Mouse (Mus musculus): Measurements from ENCODE around the gene Rnf217.

The Rnf217 gene

GRCm38 (mm10) chr10:31467043-31467898, 141.7 kb downstream of the Rnf217 start:
- no peak for DNase-seq

DNA sequence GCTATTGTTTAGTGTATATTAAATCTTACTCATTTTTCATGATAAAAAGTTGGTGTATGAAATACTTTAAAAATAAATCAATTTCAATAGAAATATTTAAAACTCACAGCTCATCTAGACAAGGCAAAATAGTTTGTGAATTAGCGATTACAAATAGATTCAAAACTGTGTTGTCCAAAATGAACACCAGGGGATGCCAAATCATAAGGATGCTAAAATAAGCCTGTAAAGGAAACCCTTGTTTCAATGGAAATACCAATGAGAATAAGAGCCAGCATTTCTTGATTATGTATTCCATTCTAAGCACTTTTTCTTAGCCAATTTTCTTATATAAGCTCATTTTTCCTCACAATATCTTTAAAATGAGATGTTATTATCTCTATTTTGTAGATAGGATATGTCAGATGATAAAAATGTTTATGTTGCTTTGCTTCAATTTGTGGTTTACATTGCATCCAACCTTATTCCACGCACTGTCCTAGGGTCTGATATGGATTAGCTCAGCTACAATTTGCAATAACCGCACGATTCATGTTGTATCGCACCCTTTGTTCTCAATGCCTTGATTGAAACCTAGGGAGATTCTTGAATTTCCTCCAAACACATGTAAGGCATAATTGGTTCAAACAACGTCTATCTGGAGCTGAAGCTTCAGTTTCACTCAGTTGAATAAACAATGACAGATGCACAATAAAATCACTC, 143.0 kb downstream of the Rnf217 start:
- DNase-seq, result peak; percentile 45

DNA sequence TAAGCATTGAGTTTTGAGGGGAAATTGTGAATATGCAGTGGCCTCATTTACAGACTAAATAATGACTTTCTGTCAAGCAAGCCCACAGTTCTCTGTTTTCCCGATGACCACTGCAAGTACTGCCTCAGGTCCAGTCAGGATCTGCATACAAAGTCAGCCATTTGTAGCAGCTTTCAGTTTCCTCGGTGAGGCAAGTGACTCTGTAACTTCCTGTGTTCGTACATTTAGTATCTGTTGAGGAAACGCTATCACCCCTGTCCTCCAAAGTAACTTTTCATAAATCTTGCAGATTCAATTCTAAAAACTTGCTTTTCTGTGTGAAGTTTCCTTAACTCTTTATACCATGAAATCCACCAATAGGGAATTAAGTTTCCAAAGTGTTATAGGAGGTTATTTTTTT, 143.6 kb downstream of the Rnf217 start:
- DNase-seq, result no peak

- no peak for DNase-seq
These were observed 145.9 kb downstream of the Rnf217 start for GRCm38 (mm10) chr10:31463044-31463443.

DNA sequence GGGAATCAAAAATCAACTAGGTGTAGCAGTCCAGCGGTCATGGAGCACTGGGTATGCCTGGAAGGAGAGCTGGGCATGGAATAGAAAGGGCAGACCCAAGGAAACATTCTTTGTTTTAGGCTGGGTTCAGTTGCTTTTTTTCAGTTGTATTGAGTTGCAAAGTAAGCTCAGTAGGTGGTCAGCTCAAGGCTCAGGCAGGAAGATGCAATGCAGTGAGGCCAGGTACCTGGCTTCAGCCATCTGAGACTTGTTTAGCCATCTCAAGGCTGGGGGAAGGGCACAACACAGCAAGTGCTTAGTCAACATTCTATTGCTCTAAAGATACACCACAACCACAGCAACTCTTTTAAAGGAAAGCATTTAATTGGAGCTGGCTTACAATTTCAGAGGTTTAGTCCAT, 152.2 kb downstream of the Rnf217 start:
- no peak for DNase-seq

- no peak for DNase-seq
These were observed 161.9 kb downstream of the Rnf217 start for GRCm38 (mm10) chr10:31447083-31447482.

- DNase-seq, result peak; percentile 89
These were observed 163.5 kb downstream of the Rnf217 start, which contains the start of gene Tpd52l1 for GRCm38 (mm10) chr10:31445291-31446124. TSS of gene Tpd52l1 (minus strand) at chr10:31445958.

- DNase-seq, result no peak
These were observed 164.8 kb downstream of the Rnf217 start for GRCm38 (mm10) chr10:31444206-31444605.

All from lung, postnatal 10 days (tissue).